Mouse (Mus musculus): Measurements from ENCODE around the gene Cpt1a. TPM values are rescaled to one million over a fixed set of nuclear protein-coding genes. Genes with fewer than 3 reads are reported as not detected.

The Cpt1a gene
- polyA plus RNA-seq, 1 experiment from 2014 or later, result 24.3 TPM

- Histone ChIP-seq H3K9me3 (ENCODE audit: control insufficient read depth, low read length) (no peaks in the 10 kb centered on the region), H3K27me3 (replicated peaks; ENCODE audit: control insufficient read depth, insufficient read depth, low read length) (0 out of 2 replicates have a peak, but pooled peaks cover 3% of the 10 kb centered on the region), H3K27ac (ENCODE audit: low read depth) (0 out of 2 replicates have a peak overlapping the region, but pooled peaks have one; percentile 29), H3K9ac (ENCODE audit: low read length) (peak overlapping the region; percentile 52), H3K4me2 (ENCODE audit: low read length) (peak overlapping the region; percentile 100), H3K4me1 (replicated peaks; ENCODE audit: control insufficient read depth, insufficient read depth, low read length) (peaks cover 28% of the 10 kb centered on the region), H3K36me3 (ENCODE audit: control insufficient read depth, insufficient read depth, low read length) (no peaks in the 10 kb centered on the region), H3K4me3 (ENCODE audit: low read depth, low read length) (peak overlapping the region; percentile 55)
- WGBS, result 1% methylated on average over 43 of the region's 47 CpGs
- ATAC-seq (replicated peaks; ENCODE audit: low FRiP score, low TSS enrichment, low read depth) (peak; percentile 79), DNase-seq (ENCODE audit: low spot score) (peak; percentile 90)
These were observed 1.1 kb downstream of the Cpt1a start for GRCm38 (mm10) chr19:3323201-3323621.

- Histone ChIP-seq H3K27ac (ENCODE audit: low read depth) (no peak overlapping the region), H3K4me1 (replicated peaks; ENCODE audit: control insufficient read depth, insufficient read depth, low read length) (peaks cover 28% of the 10 kb centered on the region), H3K27me3 (replicated peaks; ENCODE audit: control insufficient read depth, insufficient read depth, low read length) (0 out of 2 replicates have a peak, but pooled peaks cover 3% of the 10 kb centered on the region), H3K9ac (ENCODE audit: low read length) (peak overlapping the region; percentile 52), H3K4me2 (ENCODE audit: low read length) (peak overlapping the region; percentile 100), H3K9me3 (ENCODE audit: control insufficient read depth, low read length) (no peaks in the 10 kb centered on the region), H3K36me3 (ENCODE audit: control insufficient read depth, insufficient read depth, low read length) (no peaks in the 10 kb centered on the region), H3K4me3 (ENCODE audit: low read depth, low read length) (peak overlapping the region; percentile 55)
- under 1% methylated on average over 34 of the region's 34 CpGs for WGBS
- DNase-seq (ENCODE audit: low spot score) (peak; percentile 76), ATAC-seq (replicated peaks; ENCODE audit: low FRiP score, low TSS enrichment, low read depth) (0 out of 2 replicates have a peak, but pooled peaks have one; percentile 3)
These were observed 1.7 kb downstream of the Cpt1a start for GRCm38 (mm10) chr19:3323753-3324270.

GRCm38 (mm10) chr19:3324271-3324811 is 2.2 kb downstream of the Cpt1a start:
- Histone ChIP-seq H3K27me3 (replicated peaks; ENCODE audit: control insufficient read depth, insufficient read depth, low read length) (0 out of 2 replicates have a peak, but pooled peaks cover 3% of the 10 kb centered on the region), H3K4me3 (ENCODE audit: low read depth, low read length) (peak overlapping the region; percentile 55), H3K4me1 (replicated peaks; ENCODE audit: control insufficient read depth, insufficient read depth, low read length) (peaks cover 28% of the 10 kb centered on the region), H3K4me2 (ENCODE audit: low read length) (peak overlapping the region; percentile 100), H3K9ac (ENCODE audit: low read length) (peak overlapping the region; percentile 52), H3K27ac (ENCODE audit: low read depth) (peak overlapping the region; percentile 91), H3K36me3 (ENCODE audit: control insufficient read depth, insufficient read depth, low read length) (no peaks in the 10 kb centered on the region), H3K9me3 (ENCODE audit: control insufficient read depth, low read length) (no peaks in the 10 kb centered on the region)
- DNase-seq (ENCODE audit: low spot score) (peak; percentile 67), ATAC-seq (replicated peaks; ENCODE audit: low FRiP score, low TSS enrichment, low read depth) (no peak)
- 5% methylated on average over 17 of the region's 17 CpGs for WGBS

GRCm38 (mm10) chr19:3324931-3325711 is 3.0 kb downstream of the Cpt1a start:
- ATAC-seq (replicated peaks; ENCODE audit: low FRiP score, low TSS enrichment, low read depth), result peak; percentile 80
- peak overlapping the region; percentile 91 for H3K27ac ChIP-seq (ENCODE audit: low read depth)
- under 1% methylated on average over 59 of the region's 59 CpGs for WGBS

DNA sequence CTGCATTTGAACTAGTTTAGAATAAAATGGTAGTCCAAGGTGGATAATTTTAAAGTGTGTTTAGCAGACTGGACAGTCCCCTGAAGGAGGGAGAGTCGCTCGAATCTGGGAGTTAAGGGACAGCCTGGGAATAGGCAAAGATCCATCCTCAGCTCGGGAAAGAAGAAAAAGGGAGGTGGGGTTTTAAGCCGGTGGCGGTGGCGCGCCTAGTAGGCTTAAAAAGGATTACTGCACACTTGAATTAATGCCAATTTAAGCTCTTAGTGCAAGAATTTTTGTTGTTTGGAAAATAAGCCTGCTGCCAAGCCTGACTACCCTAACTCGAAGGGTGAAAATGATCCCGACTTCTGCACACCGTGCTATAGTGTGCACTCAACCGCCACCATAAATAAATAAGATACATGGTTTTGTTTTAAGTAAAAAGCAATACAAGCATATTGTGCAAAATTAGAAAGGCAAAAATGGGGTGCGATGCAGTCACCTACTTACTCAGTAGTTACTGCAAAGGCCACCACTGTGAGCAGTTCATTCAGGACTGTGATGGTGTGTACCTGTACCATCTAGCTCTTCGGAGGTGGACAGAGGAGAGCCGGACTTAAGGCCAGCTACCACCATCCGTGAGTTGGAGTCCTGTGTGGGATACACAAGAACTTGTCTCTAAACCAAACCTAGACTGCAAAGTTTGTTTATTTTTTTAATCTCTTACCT is 3.8 kb downstream of the Cpt1a start:
- peak overlapping the region; percentile 50 for H3K9ac ChIP-seq (ENCODE audit: low read length)

More at GRCm38 (mm10) chr19:3324931-3325711, 3.0 kb downstream of the Cpt1a start:
- Histone ChIP-seq H3K36me3 (ENCODE audit: control insufficient read depth, insufficient read depth, low read length) (no peaks in the 10 kb centered on the region), H3K4me3 (ENCODE audit: low read depth, low read length) (peak overlapping the region; percentile 55), H3K9ac (ENCODE audit: low read length) (peak overlapping the region; percentile 50), H3K9me3 (ENCODE audit: control insufficient read depth, low read length) (no peaks in the 10 kb centered on the region), H3K4me1 (replicated peaks; ENCODE audit: control insufficient read depth, insufficient read depth, low read length) (peaks cover 28% of the 10 kb centered on the region), H3K4me2 (ENCODE audit: low read length) (peak overlapping the region; percentile 100), H3K27me3 (replicated peaks; ENCODE audit: control insufficient read depth, insufficient read depth, low read length) (0 out of 2 replicates have a peak, but pooled peaks cover 3% of the 10 kb centered on the region)
- DNase-seq (ENCODE audit: low spot score), result peak; percentile 96

DNA sequence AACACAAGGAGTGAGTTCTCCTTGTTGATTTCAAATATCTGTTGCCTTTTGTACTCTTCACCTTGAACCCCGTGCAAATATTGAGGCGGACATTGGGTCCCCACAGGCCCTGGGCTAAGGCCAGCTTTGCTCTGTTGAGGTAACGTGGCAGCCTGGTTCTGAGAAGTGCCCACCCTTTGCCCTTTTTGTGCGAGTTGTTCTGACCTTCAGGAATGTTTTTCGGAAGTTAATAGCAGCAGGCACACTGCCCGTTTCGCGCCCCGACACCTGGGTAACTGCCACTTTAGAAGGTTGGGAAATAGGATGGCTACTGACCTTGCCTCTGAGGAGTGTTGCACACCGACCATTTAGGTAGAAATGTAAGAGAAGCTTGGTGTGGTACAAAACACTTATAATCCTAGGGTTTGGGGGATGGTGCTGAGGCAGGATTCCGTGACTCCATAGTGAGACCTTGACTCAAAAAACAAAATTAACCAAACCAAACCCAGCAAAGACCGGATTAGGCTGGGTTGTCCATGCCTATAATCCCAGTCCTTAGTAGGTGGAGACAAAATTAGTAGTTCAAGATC is 4.4 kb downstream of the Cpt1a start:
- H3K4me1 ChIP-seq (replicated peaks; ENCODE audit: control insufficient read depth, insufficient read depth, low read length), result peaks cover 27% of the 10 kb centered on the region
- no peaks in the 10 kb centered on the region for H3K36me3 ChIP-seq (ENCODE audit: control insufficient read depth, insufficient read depth, low read length)
- H3K27me3 ChIP-seq (replicated peaks; ENCODE audit: control insufficient read depth, insufficient read depth, low read length), result 0 out of 2 replicates have a peak, but pooled peaks cover 3% of the 10 kb centered on the region
- H3K27ac ChIP-seq (ENCODE audit: low read depth), result no peak overlapping the region
- H3K4me2 ChIP-seq (ENCODE audit: low read length), result peak overlapping the region; percentile 100
- DNase-seq (ENCODE audit: low spot score), result no peak
- H3K9me3 ChIP-seq (ENCODE audit: control insufficient read depth, low read length), result no peaks in the 10 kb centered on the region
- ATAC-seq (replicated peaks; ENCODE audit: low FRiP score, low TSS enrichment, low read depth), result no peak
- H3K4me3 ChIP-seq (ENCODE audit: low read depth, low read length), result no peak overlapping the region
- WGBS, result 85% methylated on average over 12 of the region's 12 CpGs
- H3K9ac ChIP-seq (ENCODE audit: low read length), result no peak overlapping the region

More for the DNA sequence above, 3.8 kb downstream of the Cpt1a start:
- peak overlapping the region; percentile 91 for H3K27ac ChIP-seq (ENCODE audit: low read depth)
- ATAC-seq (replicated peaks; ENCODE audit: low FRiP score, low TSS enrichment, low read depth), result 0 out of 2 replicates have a peak, but pooled peaks have one; percentile 2
- peaks cover 28% of the 10 kb centered on the region for H3K4me1 ChIP-seq (replicated peaks; ENCODE audit: control insufficient read depth, insufficient read depth, low read length)
- H3K36me3 ChIP-seq (ENCODE audit: control insufficient read depth, insufficient read depth, low read length), result no peaks in the 10 kb centered on the region
- 35% methylated on average over 15 of the region's 15 CpGs for WGBS
- no peak for DNase-seq (ENCODE audit: low spot score)
- H3K4me3 ChIP-seq (ENCODE audit: low read depth, low read length), result peak overlapping the region; percentile 55
- peak overlapping the region; percentile 100 for H3K4me2 ChIP-seq (ENCODE audit: low read length)
- 0 out of 2 replicates have a peak, but pooled peaks cover 3% of the 10 kb centered on the region for H3K27me3 ChIP-seq (replicated peaks; ENCODE audit: control insufficient read depth, insufficient read depth, low read length)
- no peaks in the 10 kb centered on the region for H3K9me3 ChIP-seq (ENCODE audit: control insufficient read depth, low read length)

DNA sequence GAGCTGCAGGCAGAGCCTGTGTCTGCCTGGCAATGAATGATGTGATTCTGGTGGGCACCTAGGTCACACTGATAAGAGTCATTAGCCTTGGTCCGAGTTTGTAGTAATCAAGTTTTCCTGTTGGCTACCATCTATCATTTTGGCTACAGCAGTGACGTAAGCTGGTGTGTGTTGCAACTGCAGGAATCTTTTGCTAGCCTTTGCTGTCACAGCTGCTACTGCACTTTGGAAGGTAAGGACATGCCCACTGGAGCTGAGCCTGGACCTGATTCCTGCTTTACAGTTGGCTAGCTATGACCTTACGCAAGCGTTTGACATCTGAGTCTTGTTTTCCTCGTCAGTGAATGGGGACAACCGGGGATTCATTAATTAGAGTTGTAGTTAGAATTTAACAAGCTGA is 11.1 kb downstream of the Cpt1a start:
- WGBS, result 72% methylated on average over 6 of the region's 6 CpGs
- Histone ChIP-seq H3K36me3 (ENCODE audit: control insufficient read depth, insufficient read depth, low read length) (no peaks in the 10 kb centered on the region), H3K4me1 (replicated peaks; ENCODE audit: control insufficient read depth, insufficient read depth, low read length) (peaks cover 9% of the 10 kb centered on the region; the same call in 1 of the 2 replicates), H3K27ac (ENCODE audit: low read depth) (no peak overlapping the region), H3K9ac (ENCODE audit: low read length) (no peak overlapping the region), H3K4me2 (ENCODE audit: low read length) (no peak overlapping the region), H3K27me3 (replicated peaks; ENCODE audit: control insufficient read depth, insufficient read depth, low read length) (no peaks in the 10 kb centered on the region), H3K9me3 (ENCODE audit: control insufficient read depth, low read length) (no peaks in the 10 kb centered on the region), H3K4me3 (ENCODE audit: low read depth, low read length) (no peak overlapping the region)
- ATAC-seq (replicated peaks; ENCODE audit: low FRiP score, low TSS enrichment, low read depth) (no peak), DNase-seq (ENCODE audit: low spot score) (no peak)

Data from intestine, embryonic 14.5 days (tissue).